Mouse (Mus musculus) hindbrain, embryonic 11.5 days (tissue): ENCODE data around the gene Hist1h4m. TPM values are rescaled to one million over a fixed set of nuclear protein-coding genes. Genes with fewer than 3 reads are reported as not detected.
A peak's percentile ranks its signal among the peaks of the same experiment; 100 is the strongest.
"Not testable (repeated sequence)": the region's sequence is repeated elsewhere in the genome, so short reads cannot be mapped to it uniquely, and the experiment has no call there.

Experiments
- ATAC-seq: fragments of 200-750 bp; cut with Nextera tagmentation; 2 replicates; pipeline ENCODE4 v1.8.0; 2017; ENCODE audit warnings: mild to moderate bottlenecking, moderate TSS enrichment, moderate library complexity; ENCODE audit not compliant: low FRiP score
- DNase-seq: peaks from one replicate; pipeline ENCODE4 v3.0.0-alpha.2; 2015; ENCODE audit warnings: low spot score
- H3K27ac ChIP-seq: fragments of 300-500 bp; sonication (generic); 2 replicates; pipeline ENCODE4 v1.5.1; 2014; ENCODE audit warnings: mild to moderate bottlenecking, low read depth, low read length
- H3K27me3 ChIP-seq: fragments of 300-500 bp; sonication (generic); 2 replicates; pipeline ENCODE4 v1.6.1; 2014; ENCODE audit warnings: mild to moderate bottlenecking, low read length, moderate library complexity, mixed read lengths; ENCODE audit not compliant: control insufficient read depth, insufficient read depth
- H3K36me3 ChIP-seq: fragments of 300-500 bp; sonication (generic); 2 replicates; pipeline ENCODE4 v1.6.1; 2014; ENCODE audit warnings: mild to moderate bottlenecking, low read length, moderate library complexity, mixed read lengths; ENCODE audit not compliant: control insufficient read depth, insufficient read depth
- H3K4me1 ChIP-seq: fragments of 300-500 bp; sonication (generic); replicated peaks from 2 replicates; pipeline ENCODE4 v1.6.1; 2014; ENCODE audit warnings: low read length, mixed read lengths; ENCODE audit not compliant: control insufficient read depth, insufficient read depth
- H3K4me2 ChIP-seq: fragments of 300-500 bp; sonication (generic); replicated peaks from 2 replicates; pipeline ENCODE4 v1.6.1; 2014; ENCODE audit warnings: mild to moderate bottlenecking, low read depth, low read length
- H3K4me3 ChIP-seq: fragments of 300-500 bp; sonication (generic); 2 replicates; pipeline ENCODE4 v1.5.1; 2014; ENCODE audit warnings: low read depth, low read length
- H3K9ac ChIP-seq: fragments of 300-500 bp; sonication (generic); 2 replicates; pipeline ENCODE4 v1.6.1; 2014; ENCODE audit warnings: low read depth, low read length
- H3K9me3 ChIP-seq: fragments of 300-500 bp; sonication (generic); 2 replicates; pipeline ENCODE4 v1.6.1; 2016; ENCODE audit warnings: low read length; ENCODE audit not compliant: control insufficient read depth
- WGBS: fragments of 180-500 bp; shearing (Covaris S2); extraction: QIAGEN DNeasy Blood & Tissue Kit; methylation state at CpG from one replicate; pipeline ENCODE4 v1.1.7; 2014; 5-methylcytosine and 5-hydroxymethylcytosine counted together
- polyA plus RNA-seq: library from polyadenylated mRNA; unstranded; fragments of >200 nt; fragmentation: Nextera tagmentation; extraction: Ambion mirVana; gene quantifications from 2 replicates; pipeline ENCODE4 v1.2.1, GENCODE M21; 2014

Gene Hist1h4m
- not detected in 2 replicates for polyA plus RNA-seq

DNA sequence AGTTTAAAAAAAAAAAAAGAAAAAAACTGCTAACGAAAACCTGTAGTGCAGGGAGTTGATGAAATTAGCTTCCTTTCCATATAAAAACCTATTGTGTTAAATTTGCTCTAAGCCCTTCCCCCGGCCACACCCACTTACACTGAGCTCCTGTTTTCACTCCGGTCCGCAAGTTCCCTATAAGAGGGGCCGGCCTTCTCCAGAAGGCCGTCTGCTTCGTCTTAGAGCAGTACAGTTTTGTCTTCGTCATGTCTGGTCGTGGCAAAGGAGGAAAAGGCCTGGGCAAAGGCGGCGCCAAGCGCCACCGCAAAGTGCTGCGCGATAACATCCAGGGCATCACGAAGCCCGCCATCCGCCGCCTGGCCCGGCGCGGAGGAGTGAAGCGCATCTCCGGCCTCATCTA is at the start of gene Hist1h4m:
Gene Hist1h4m, plus strand, starts transcription at position 208 of the 400 bp plus-strand sequence.
- not testable (repeated sequence) for H3K9me3 ChIP-seq, H3K4me1 ChIP-seq, H3K27me3 ChIP-seq, H3K4me3 ChIP-seq, H3K9ac ChIP-seq, H3K27ac ChIP-seq, DNase-seq, H3K36me3 ChIP-seq
- H3K4me2 ChIP-seq, result peak within 1 kb of the TSS; percentile 11; the same call in 1 of the 2 replicates
- no CpG with 5 or more reads among the region's 24 CpGs for WGBS
- ATAC-seq, result peak; percentile 54

DNA sequence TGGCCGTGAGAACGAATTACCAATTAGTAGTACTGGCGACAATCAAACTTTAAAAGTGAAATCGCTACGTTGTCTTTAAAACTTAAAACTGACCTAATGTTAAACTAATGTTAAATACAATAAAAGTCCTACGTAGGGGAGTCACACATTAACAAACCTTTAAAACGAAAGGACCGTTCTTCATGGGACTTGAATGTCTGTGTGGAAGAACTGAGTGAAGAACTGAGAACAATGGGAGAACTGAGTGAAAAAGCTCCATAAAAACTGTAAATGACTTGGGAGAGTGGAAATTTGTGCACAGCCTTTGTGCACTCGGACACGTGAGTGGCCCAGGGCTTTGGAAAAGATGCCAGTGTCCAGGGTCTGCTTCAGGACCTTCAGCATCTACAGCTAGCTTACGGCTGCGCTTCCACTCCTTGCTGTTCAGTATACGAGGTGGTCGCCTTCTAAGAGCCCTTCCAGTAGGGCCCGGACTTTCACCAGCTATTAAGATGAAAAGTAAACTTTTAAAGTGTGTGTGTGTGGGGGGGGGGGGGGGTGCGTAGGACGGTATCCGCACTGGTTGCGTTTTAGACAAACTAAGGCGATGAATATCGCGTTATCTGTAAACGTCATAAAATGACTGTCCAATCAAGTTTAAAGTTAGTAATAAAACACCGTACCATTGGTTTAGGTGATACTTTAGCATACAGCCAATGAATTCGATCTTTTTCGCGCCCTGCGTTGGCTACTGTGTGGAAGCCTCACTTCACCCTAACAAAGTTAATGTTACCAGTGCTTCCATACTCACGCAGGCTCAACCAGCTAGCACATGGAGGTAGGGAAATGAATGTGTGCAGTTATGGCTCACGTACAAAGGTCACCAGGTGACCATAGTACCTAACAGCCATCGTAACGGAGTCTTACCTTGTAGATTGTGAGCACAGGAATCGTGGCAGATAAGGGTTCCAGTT is 32.5 kb upstream of the Hist1h4m start:
- no peaks in the 10 kb centered on the region for H3K36me3 ChIP-seq
- 5% methylated on average over 33 of the region's 33 CpGs for WGBS

DNA sequence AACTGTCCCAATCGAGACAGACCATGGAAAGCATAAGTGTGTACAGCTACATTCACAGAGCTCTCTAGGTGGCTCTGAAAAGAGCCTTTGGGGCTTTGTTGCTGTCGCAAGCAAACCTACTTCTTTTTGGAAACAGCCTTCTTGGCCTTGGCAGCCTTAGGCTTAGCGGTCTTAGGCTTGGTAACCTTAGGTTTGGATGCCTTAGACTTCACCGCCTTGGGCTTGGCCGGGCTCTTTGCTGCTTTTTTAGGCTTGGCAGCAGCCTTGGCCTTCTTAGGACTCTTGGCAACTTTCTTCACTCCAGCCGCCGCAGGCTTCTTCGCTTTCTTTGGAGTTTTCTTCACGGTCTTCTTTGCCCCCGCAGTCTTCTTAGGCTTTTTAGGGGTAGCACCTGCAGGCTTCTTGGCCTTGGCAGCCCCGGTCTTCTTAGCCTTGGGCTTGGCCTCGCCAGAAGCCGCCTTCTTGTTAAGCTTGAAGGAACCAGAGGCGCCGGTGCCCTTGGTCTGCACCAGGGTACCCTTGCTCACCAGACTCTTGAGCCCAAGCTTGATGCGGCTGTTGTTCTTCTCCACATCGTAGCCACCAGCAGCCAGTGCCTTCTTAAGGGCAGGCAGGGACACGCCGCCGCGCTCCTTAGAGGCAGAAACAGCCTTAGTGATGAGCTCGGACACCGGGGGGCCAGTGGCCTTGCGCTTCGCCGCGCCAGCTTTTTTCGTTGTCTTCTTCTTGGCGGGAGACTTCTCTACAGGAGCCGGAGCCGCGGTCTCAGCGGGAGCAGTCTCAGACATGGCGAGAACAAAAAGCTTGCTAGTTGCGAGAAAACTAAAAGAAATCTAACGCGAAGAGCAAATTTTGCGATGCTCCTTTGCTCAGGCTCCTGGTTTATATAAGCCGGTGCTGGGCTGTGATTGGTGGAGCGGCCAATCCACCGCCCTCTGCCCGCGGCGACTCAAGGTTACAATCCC is 31.5 kb upstream of the Hist1h4m start, which contains the start of gene Hist1h1b:
Gene Hist1h1b, minus strand, starts transcription at position 859 of the 965 bp plus-strand sequence.
- under 1% methylated on average over 44 of the region's 44 CpGs for WGBS
- H3K4me1 ChIP-seq, result no peaks in the 10 kb centered on the region
- H3K4me2 ChIP-seq, result peak within 1 kb of the TSS; percentile 84

More for the DNA sequence above, 32.5 kb upstream of the Hist1h4m start:
- H3K4me1 ChIP-seq, result no peaks in the 10 kb centered on the region
- H3K4me3 ChIP-seq, result peak overlapping the region; percentile 55
- peak overlapping the region; percentile 95 for H3K27ac ChIP-seq
- ATAC-seq, result peak; percentile 87
- peak overlapping the region; percentile 84 for H3K4me2 ChIP-seq
- H3K9me3 ChIP-seq, result no peaks in the 10 kb centered on the region
- DNase-seq, result peak; percentile 85
- H3K27me3 ChIP-seq, result no peaks in the 10 kb centered on the region
- peak overlapping the region; percentile 79 for H3K9ac ChIP-seq

DNA sequence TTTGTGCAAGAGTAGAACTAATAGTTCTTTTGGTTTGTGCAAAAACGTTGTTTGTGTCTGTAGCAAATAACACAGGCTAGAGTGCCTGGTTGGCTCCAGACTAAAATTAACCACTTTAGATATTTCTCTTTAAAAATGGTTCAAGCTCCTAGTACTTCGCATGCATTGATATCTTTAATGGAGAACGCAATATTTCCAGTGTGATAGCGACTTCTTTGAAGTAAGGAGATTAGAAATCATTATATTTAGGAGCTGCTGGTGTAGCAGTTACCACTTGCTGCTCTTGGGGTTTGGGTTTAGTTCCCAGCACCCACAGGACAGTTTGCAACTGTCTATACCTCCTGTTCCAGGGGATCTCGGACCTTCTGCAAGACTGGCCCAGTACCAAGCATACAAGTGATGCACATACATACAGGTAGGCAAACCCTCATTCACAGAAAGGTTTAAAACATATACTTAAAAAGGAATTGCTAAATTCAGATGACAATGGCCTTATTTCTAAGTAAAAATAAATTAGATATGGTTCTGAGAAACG is 30.5 kb upstream of the Hist1h4m start:
- Histone ChIP-seq H3K9ac (no peak overlapping the region), H3K4me1 (0 out of 2 replicates have a peak, but pooled peaks cover 2% of the 10 kb centered on the region), H3K4me2 (peak overlapping the region; percentile 84), H3K27ac (peak overlapping the region; percentile 44; the same call in 1 of the 2 replicates), H3K36me3 (no peaks in the 10 kb centered on the region), H3K27me3 (no peaks in the 10 kb centered on the region), H3K9me3 (no peaks in the 10 kb centered on the region), H3K4me3 (no peak overlapping the region)
- ATAC-seq, result no peak
- peak; percentile 27 for DNase-seq
- 45% methylated on average over 6 of the region's 6 CpGs for WGBS

More for the DNA sequence above, 31.5 kb upstream of the Hist1h4m start, which contains the start of gene Hist1h1b:
- no peaks in the 10 kb centered on the region for H3K36me3 ChIP-seq
- peak within 1 kb of the TSS; percentile 95 for H3K27ac ChIP-seq
- H3K9me3 ChIP-seq, result no peaks in the 10 kb centered on the region
- peak within 1 kb of the TSS; percentile 55 for H3K4me3 ChIP-seq
- peak within 1 kb of the TSS; percentile 79 for H3K9ac ChIP-seq
- no peaks in the 10 kb centered on the region for H3K27me3 ChIP-seq
- DNase-seq (peak; percentile 80), ATAC-seq (peak; percentile 53)

DNA sequence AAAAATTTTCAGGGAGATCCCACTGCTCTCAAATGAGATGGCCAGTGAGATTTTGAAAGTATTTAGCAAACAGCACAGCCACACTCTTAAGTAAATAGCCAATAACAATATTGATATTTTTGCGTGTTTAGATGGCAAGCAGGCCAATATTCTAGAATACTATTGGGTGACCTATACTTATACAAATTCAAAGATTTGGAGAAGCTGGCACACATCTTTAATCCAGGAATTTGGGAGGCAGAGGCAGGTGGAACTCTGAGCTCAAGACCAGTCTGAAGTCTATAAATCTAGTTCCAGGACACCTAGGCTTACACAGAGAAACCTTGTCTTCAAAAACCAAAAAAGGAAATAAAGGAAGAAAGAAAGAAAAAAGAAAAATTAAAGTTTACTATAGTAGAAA is 29.9 kb upstream of the Hist1h4m start:
- Histone ChIP-seq H3K4me3 (no peak overlapping the region), H3K4me1 (0 out of 2 replicates have a peak, but pooled peaks cover 3% of the 10 kb centered on the region), H3K9ac (no peak overlapping the region), H3K27ac (no peak overlapping the region), H3K36me3 (no peaks in the 10 kb centered on the region), H3K9me3 (no peaks in the 10 kb centered on the region), H3K27me3 (no peaks in the 10 kb centered on the region), H3K4me2 (no peak overlapping the region)
- ATAC-seq (no peak), DNase-seq (peak; percentile 14)
- 93% methylated on average over 1 of the region's 1 CpGs for WGBS

DNA sequence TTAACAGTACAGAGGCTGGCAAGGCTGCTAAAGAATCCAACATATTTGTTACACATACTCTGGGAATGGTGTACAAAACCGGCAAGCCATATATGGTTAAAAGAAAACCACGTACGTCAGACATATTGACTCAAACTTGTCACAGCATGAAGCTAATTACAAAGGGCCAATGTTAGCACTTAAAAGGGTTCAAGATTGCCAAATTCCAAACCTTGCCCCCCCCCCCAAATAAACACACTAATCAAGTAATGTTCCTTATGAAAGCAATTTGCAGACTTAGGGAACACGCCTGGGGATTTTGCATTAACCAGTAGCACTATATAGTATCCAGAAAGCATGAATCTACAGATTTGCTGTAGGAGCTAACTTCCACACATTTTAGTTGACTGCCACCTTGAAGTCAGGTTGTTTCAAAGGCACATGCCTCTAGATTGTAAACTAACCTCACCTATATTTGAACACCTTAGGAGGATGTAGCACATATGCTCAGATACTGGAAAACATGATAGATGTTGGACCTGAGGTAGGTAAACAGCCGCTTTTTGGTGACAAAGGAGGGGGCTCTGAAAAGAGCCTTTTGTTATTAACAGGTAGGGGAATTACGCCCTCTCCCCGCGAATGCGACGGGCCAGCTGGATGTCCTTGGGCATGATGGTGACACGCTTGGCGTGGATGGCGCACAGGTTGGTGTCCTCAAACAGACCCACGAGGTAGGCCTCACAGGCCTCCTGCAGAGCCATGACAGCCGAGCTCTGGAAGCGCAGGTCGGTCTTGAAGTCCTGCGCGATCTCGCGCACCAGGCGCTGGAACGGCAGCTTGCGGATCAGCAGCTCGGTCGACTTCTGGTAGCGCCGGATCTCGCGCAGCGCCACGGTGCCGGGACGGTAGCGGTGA is 28.9 kb upstream of the Hist1h4m start:
- peak overlapping the region; percentile 35 for H3K4me3 ChIP-seq
- H3K4me1 ChIP-seq, ATAC-seq, H3K27me3 ChIP-seq, H3K36me3 ChIP-seq, H3K9me3 ChIP-seq: not testable (repeated sequence)
- under 1% methylated on average over 16 of the region's 35 CpGs for WGBS
- peak overlapping the region; percentile 65 for H3K4me2 ChIP-seq
- peak; percentile 62 for DNase-seq
- peak overlapping the region; percentile 73 for H3K27ac ChIP-seq
- H3K9ac ChIP-seq, result peak overlapping the region; percentile 64

DNA sequence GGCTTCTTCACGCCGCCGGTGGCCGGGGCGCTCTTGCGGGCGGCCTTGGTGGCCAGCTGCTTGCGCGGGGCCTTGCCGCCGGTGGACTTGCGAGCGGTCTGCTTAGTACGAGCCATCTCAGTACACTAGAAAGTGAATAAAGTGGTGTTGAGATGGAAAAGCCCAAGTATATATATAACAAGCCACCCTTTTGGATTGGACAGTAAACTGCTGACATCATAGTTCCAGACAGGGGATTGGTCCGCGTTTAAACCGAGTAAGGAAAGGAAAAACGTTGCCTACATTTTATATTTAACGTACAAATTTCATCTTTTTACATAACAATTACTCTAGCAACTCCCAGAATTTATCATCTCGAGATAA is 28.3 kb upstream of the Hist1h4m start, which contains the start of gene Hist1h3i:
Gene Hist1h3i, minus strand, starts transcription at position 116 of the 363 bp plus-strand sequence.
- 0 out of 2 replicates have a peak, but pooled peaks cover 5% of the 10 kb centered on the region for H3K4me1 ChIP-seq
- H3K27ac ChIP-seq, result peak within 1 kb of the TSS; percentile 77
- no peaks in the 10 kb centered on the region for H3K9me3 ChIP-seq
- H3K4me2 ChIP-seq, result peak within 1 kb of the TSS; percentile 65
- ATAC-seq, result peak; percentile 69
- WGBS, result under 1% methylated on average over 13 of the region's 20 CpGs
- H3K4me3 ChIP-seq, result peak within 1 kb of the TSS; percentile 35
- no peaks in the 10 kb centered on the region for H3K36me3 ChIP-seq
- DNase-seq, result peak; percentile 76
- peak within 1 kb of the TSS; percentile 64 for H3K9ac ChIP-seq
- no peaks in the 10 kb centered on the region for H3K27me3 ChIP-seq
